ENCODE assay signal across 8 mouse cellular contexts in genomic region chr3:107612902-107613525, GRCm38 (mm10). TPM values are rescaled to one million over a fixed set of nuclear protein-coding genes. Genes with fewer than 3 reads are reported as not detected.
A peak's percentile ranks its signal among the peaks of the same experiment; 100 is the strongest.
DNase-seq lines count a peak whose midpoint lies in the region; ATAC-seq and TF ChIP-seq lines count a peak whose summit lies in the region.

No protein-coding gene starts in this region.

- no peak overlapping the region for H3K9ac ChIP-seq in kidney, postnatal 0 days (ENCODE audit: low read depth, low read length)
- H3K9ac ChIP-seq in liver, embryonic 12.5 days: no peak overlapping the region
- no peak overlapping the region for H3K9ac ChIP-seq in neural tube, embryonic 11.5 days (ENCODE audit: low read length)

- peaks cover 59% of the 10 kb centered on the region for H3K36me3 ChIP-seq in kidney, postnatal 0 days (ENCODE audit: insufficient read depth, low read length)
- peaks cover 62% of the 10 kb centered on the region for H3K36me3 ChIP-seq in liver, embryonic 12.5 days
- peaks cover 24% of the 10 kb centered on the region for H3K36me3 ChIP-seq in neural tube, embryonic 11.5 days (ENCODE audit: control insufficient read depth, insufficient read depth, low read length)

- no peak overlapping the region for H3K27ac ChIP-seq in kidney, postnatal 0 days
- H3K27ac ChIP-seq in liver, embryonic 12.5 days: no peak overlapping the region
- H3K27ac ChIP-seq in neural tube, embryonic 11.5 days (ENCODE audit: low read depth, low read length): no peak overlapping the region

- H3K9me3 ChIP-seq in kidney, postnatal 0 days (replicated peaks; ENCODE audit: low read length): no peaks in the 10 kb centered on the region
- H3K9me3 ChIP-seq in liver, embryonic 12.5 days (replicated peaks): no peaks in the 10 kb centered on the region
- H3K9me3 ChIP-seq in neural tube, embryonic 11.5 days (ENCODE audit: control insufficient read depth, low read length): no peaks in the 10 kb centered on the region

- no peak overlapping the region for H3K4me2 ChIP-seq in kidney, postnatal 0 days (ENCODE audit: low read length)
- H3K4me2 ChIP-seq in liver, embryonic 12.5 days: no peak overlapping the region
- H3K4me2 ChIP-seq in neural tube, embryonic 11.5 days (ENCODE audit: low read depth): no peak overlapping the region

- H3K27me3 ChIP-seq in kidney, postnatal 0 days (ENCODE audit: insufficient read depth, low read length): no peaks in the 10 kb centered on the region
- H3K27me3 ChIP-seq in liver, embryonic 12.5 days (replicated peaks): no peaks in the 10 kb centered on the region
- H3K27me3 ChIP-seq in neural tube, embryonic 11.5 days (ENCODE audit: control insufficient read depth, insufficient read depth, low read length): no peaks in the 10 kb centered on the region

- 76% methylated on average over 11 of the region's 11 CpGs for WGBS in kidney, postnatal 0 days
- 84% methylated on average over 11 of the region's 11 CpGs for WGBS in liver, embryonic 12.5 days (ENCODE audit: insufficient replicate concordance)
- WGBS in neural tube, embryonic 11.5 days: 90% methylated on average over 11 of the region's 11 CpGs

- peak; percentile 87 for ATAC-seq in granulocyte monocyte progenitor cell, adult 5-6 weeks (replicated peaks; ENCODE audit: poor library complexity, severe bottlenecking)
- peak; percentile 23; the same call in 1 of the 2 replicates for ATAC-seq in kidney, postnatal 0 days (replicated peaks; ENCODE audit: low FRiP score, low read depth)
- peak; percentile 57; the same call in 1 of the 2 replicates for ATAC-seq in liver, embryonic 12.5 days
- ATAC-seq in neural tube, embryonic 11.5 days (ENCODE audit: insufficient read depth, low FRiP score, low TSS enrichment): peak; percentile 45; the same call in 1 of the 2 replicates

- peak; percentile 43 for DNase-seq in CD4-positive helper T cell, adult 2 months (ENCODE audit: low read depth, low spot score)
- DNase-seq in adrenal gland, adult 18-20 months (ENCODE audit: low spot score in 2 of 2): peak; percentile 63 to 67
- peak; percentile 82 for DNase-seq in embryo, embryonic 10.5 days (ENCODE audit: low spot score)
- peak; percentile 64 for DNase-seq in kidney, postnatal 0 days (ENCODE audit: low spot score)
- peak; percentile 67 for DNase-seq in neural tube, embryonic 11.5 days (ENCODE audit: low spot score)
- peak; percentile 60 for DNase-seq in thymus, postnatal 0 days (ENCODE audit: low spot score)

- no peaks in the 10 kb centered on the region for H3K4me1 ChIP-seq in kidney, postnatal 0 days (replicated peaks; ENCODE audit: insufficient read depth, low read length)
- H3K4me1 ChIP-seq in liver, embryonic 12.5 days: peaks cover 18% of the 10 kb centered on the region
- no peaks in the 10 kb centered on the region for H3K4me1 ChIP-seq in neural tube, embryonic 11.5 days (ENCODE audit: control insufficient read depth, insufficient read depth, low read length)

- H3K4me3 ChIP-seq in kidney, postnatal 0 days (replicated peaks; ENCODE audit: low read depth, low read length): no peak overlapping the region
- H3K4me3 ChIP-seq in liver, embryonic 12.5 days: no peak overlapping the region
- H3K4me3 ChIP-seq in neural tube, embryonic 11.5 days (ENCODE audit: low read depth, low read length): no peak overlapping the region

- peak; percentile 92 for TF ChIP-seq CTCF in kidney, postnatal 0 days (IDR thresholded peaks at IDR 0.05; ENCODE audit: low read depth)

RNA-seq across cellular contexts. Expression of gene Gm10961, which starts 18.1 kb away (rescaled TPM):
- total RNA-seq in adrenal gland, adult 18-20 months (2021): not detected
- not detected in 2 replicates for total RNA-seq in granulocyte monocyte progenitor cell, adult 5-6 weeks (2014; fragmentation: Nextera tagmentation)
- total RNA-seq in granulocyte monocyte progenitor cell, adult 5-6 weeks (2017): not detected in 2 replicates
- not detected in 2 replicates for polyA plus RNA-seq in kidney, postnatal 0 days (2015; fragmentation: Nextera tagmentation; extraction: Ambion mirVana)
- not detected in 2 replicates for polyA plus RNA-seq in liver, embryonic 12.5 days (2016; fragmentation: Nextera tagmentation; extraction: Ambion mirVana)
- polyA plus RNA-seq in neural tube, embryonic 11.5 days (2014; fragmentation: Nextera tagmentation; extraction: Ambion mirVana): not detected in 2 replicates
- polyA plus RNA-seq in thymus, postnatal 0 days (2015; fragmentation: Nextera tagmentation; extraction: Ambion mirVana): not detected in 2 replicates

RNA-seq across cellular contexts. Expression of gene Alx3, which starts 18.2 kb away (rescaled TPM):
- not detected for total RNA-seq in adrenal gland, adult 18-20 months (2021)
- total RNA-seq in granulocyte monocyte progenitor cell, adult 5-6 weeks (2014; fragmentation: Nextera tagmentation): not detected in 2 replicates
- not detected in 2 replicates for total RNA-seq in granulocyte monocyte progenitor cell, adult 5-6 weeks (2017)
- polyA plus RNA-seq in kidney, postnatal 0 days (2015; fragmentation: Nextera tagmentation; extraction: Ambion mirVana): 0.09 TPM in 2 replicates
- 0.69 and 0.76 TPM in 2 replicates for polyA plus RNA-seq in liver, embryonic 12.5 days (2016; fragmentation: Nextera tagmentation; extraction: Ambion mirVana)
- polyA plus RNA-seq in neural tube, embryonic 11.5 days (2014; fragmentation: Nextera tagmentation; extraction: Ambion mirVana): 0.88 and 1.5 TPM in 2 replicates
- polyA plus RNA-seq in thymus, postnatal 0 days (2015; fragmentation: Nextera tagmentation; extraction: Ambion mirVana): 0.44 and 0.54 TPM in 2 replicates

RNA-seq across cellular contexts. Expression of gene Strip1, which starts 18.5 kb away (rescaled TPM):
- 10 to 100 TPM; 28.2 to 34.6 TPM for total RNA-seq in adrenal gland, adult 18-20 months (2021)
- 18.6 and 20.1 TPM in 2 replicates for total RNA-seq in granulocyte monocyte progenitor cell, adult 5-6 weeks (2014; fragmentation: Nextera tagmentation)
- 19.5 and 21.9 TPM in 2 replicates for total RNA-seq in granulocyte monocyte progenitor cell, adult 5-6 weeks (2017)
- 34.4 and 34.9 TPM in 2 replicates for polyA plus RNA-seq in kidney, postnatal 0 days (2015; fragmentation: Nextera tagmentation; extraction: Ambion mirVana)
- 17.0 and 19.0 TPM in 2 replicates for polyA plus RNA-seq in liver, embryonic 12.5 days (2016; fragmentation: Nextera tagmentation; extraction: Ambion mirVana)
- polyA plus RNA-seq in neural tube, embryonic 11.5 days (2014; fragmentation: Nextera tagmentation; extraction: Ambion mirVana): 101 and 108 TPM in 2 replicates
- 30.5 and 33.4 TPM in 2 replicates for polyA plus RNA-seq in thymus, postnatal 0 days (2015; fragmentation: Nextera tagmentation; extraction: Ambion mirVana)

RNA-seq across cellular contexts. Expression of gene Ubl4b, which starts 58.1 kb away (rescaled TPM):
- total RNA-seq in adrenal gland, adult 18-20 months (2021): not detected
- not detected in 2 replicates for total RNA-seq in granulocyte monocyte progenitor cell, adult 5-6 weeks (2014; fragmentation: Nextera tagmentation)
- total RNA-seq in granulocyte monocyte progenitor cell, adult 5-6 weeks (2017): not detected in 2 replicates
- not detected in 2 replicates for polyA plus RNA-seq in kidney, postnatal 0 days (2015; fragmentation: Nextera tagmentation; extraction: Ambion mirVana)
- polyA plus RNA-seq in liver, embryonic 12.5 days (2016; fragmentation: Nextera tagmentation; extraction: Ambion mirVana): not detected in 2 replicates
- not detected in 2 replicates for polyA plus RNA-seq in neural tube, embryonic 11.5 days (2014; fragmentation: Nextera tagmentation; extraction: Ambion mirVana)
- polyA plus RNA-seq in thymus, postnatal 0 days (2015; fragmentation: Nextera tagmentation; extraction: Ambion mirVana): not detected in 2 replicates

Comparison
In these comparisons a context has a peak if more than half of its experiments do, and no peak if none do; other contexts are left out.
1. ATAC-seq: peak in every context shown above with its lines; median percentile 87 in granulocyte monocyte progenitor cell, adult 5-6 weeks; 57 in liver, embryonic 12.5 days; 45 in neural tube, embryonic 11.5 days; 23 in kidney, postnatal 0 days.